Mouse (Mus musculus) lung, adult 2 months (tissue): Measurements from ENCODE around the gene Gm42957.

Source experiments
- CTCF ChIP-seq: fragments of 200-500 bp; IDR thresholded peaks from 2 replicates; pipeline ENCODE4 v1.5.1; 2011; ENCODE audit warnings: mild to moderate bottlenecking, low read length, control low read depth; ENCODE audit not compliant: insufficient read depth
- POLR2A ChIP-seq: fragments of 200-500 bp; IDR thresholded peaks from 2 replicates; pipeline ENCODE4 v1.6.1; 2011; ENCODE audit warnings: low read depth, mild to moderate bottlenecking, control low read depth, low read length, borderline replicate concordance; ENCODE audit errors: extremely low read depth

DNA sequence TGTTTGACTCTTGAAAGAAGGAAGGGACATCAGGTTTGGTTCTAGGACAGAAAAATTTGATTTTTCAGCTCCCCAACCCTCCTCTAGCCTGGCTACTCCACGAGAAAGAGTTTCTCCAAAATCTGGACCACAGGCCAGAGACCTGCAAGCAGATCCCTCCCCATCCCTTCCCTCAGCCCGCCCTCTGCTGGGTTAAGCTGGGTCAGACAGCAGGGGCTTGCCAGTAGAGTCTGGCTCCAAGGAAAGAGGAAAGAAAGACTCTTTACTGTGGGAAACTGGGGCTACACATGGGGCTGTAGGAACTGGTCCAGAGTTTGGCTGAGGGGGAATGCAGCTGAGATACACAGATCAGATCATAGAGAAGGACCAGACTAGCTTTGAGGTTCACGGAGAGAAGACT, 57.2 kb downstream of the Gm42957 start:
- TF ChIP-seq CTCF = no peak
- TF ChIP-seq POLR2A = no peak
